Mouse (Mus musculus) heart, embryonic 15.5 days (tissue): ENCODE data around the gene Fcf1. TPM values are rescaled to one million over a fixed set of nuclear protein-coding genes. Genes with fewer than 3 reads are reported as not detected.

Experiments used
- ATAC-seq: fragments of 200-750 bp; cut with Nextera tagmentation; replicated peaks from 2 replicates; pipeline ENCODE4 v1.8.0; 2017; ENCODE audit warnings: low read depth, moderate TSS enrichment; ENCODE audit not compliant: insufficient number of reproducible peaks, insufficient read depth, low FRiP score
- H3K27ac ChIP-seq: fragments of 300-500 bp; sonication (generic); 2 replicates; pipeline ENCODE4 v1.5.1; 2015; ENCODE audit warnings: mild to moderate bottlenecking, inconsistent platforms
- H3K27me3 ChIP-seq: fragments of 300-500 bp; sonication (generic); 2 replicates; pipeline ENCODE4 v1.6.1; 2015; ENCODE audit warnings: inconsistent platforms
- H3K36me3 ChIP-seq: fragments of 300-500 bp; sonication (generic); 2 replicates; pipeline ENCODE4 v1.6.1; 2015; ENCODE audit warnings: mild to moderate bottlenecking, inconsistent platforms
- H3K4me1 ChIP-seq: fragments of 300-500 bp; sonication (generic); replicated peaks from 2 replicates; pipeline ENCODE4 v1.6.1; 2015; ENCODE audit warnings: inconsistent platforms
- H3K4me2 ChIP-seq: fragments of 300-500 bp; sonication (generic); 2 replicates; pipeline ENCODE4 v1.6.1; 2015; ENCODE audit warnings: inconsistent platforms, mild to moderate bottlenecking, moderate library complexity
- H3K4me3 ChIP-seq: fragments of 300-500 bp; sonication (generic); 2 replicates; pipeline ENCODE4 v1.5.1; 2015; ENCODE audit warnings: mild to moderate bottlenecking, inconsistent platforms
- H3K9ac ChIP-seq: fragments of 300-500 bp; sonication (generic); 2 replicates; pipeline ENCODE4 v1.6.1; 2015; ENCODE audit warnings: mild to moderate bottlenecking, inconsistent platforms
- H3K9me3 ChIP-seq: fragments of 300-500 bp; sonication (generic); replicated peaks from 2 replicates; pipeline ENCODE4 v1.6.1; 2016; ENCODE audit warnings: inconsistent platforms
- WGBS: fragments of 180-500 bp; shearing (Covaris S2); methylation state at CpG from one replicate; pipeline ENCODE4 v1.1.7; 2015; ENCODE audit warnings: mixed read lengths; 5-methylcytosine and 5-hydroxymethylcytosine counted together
- polyA plus RNA-seq: library from polyadenylated mRNA; unstranded; fragments of >200 nt; fragmentation: Nextera tagmentation; extraction: Ambion mirVana; gene quantifications from 2 replicates; pipeline ENCODE4 v1.2.1, GENCODE M21; 2015

Fcf1 gene
- 87.0 and 88.0 TPM in 2 replicates for polyA plus RNA-seq

DNA sequence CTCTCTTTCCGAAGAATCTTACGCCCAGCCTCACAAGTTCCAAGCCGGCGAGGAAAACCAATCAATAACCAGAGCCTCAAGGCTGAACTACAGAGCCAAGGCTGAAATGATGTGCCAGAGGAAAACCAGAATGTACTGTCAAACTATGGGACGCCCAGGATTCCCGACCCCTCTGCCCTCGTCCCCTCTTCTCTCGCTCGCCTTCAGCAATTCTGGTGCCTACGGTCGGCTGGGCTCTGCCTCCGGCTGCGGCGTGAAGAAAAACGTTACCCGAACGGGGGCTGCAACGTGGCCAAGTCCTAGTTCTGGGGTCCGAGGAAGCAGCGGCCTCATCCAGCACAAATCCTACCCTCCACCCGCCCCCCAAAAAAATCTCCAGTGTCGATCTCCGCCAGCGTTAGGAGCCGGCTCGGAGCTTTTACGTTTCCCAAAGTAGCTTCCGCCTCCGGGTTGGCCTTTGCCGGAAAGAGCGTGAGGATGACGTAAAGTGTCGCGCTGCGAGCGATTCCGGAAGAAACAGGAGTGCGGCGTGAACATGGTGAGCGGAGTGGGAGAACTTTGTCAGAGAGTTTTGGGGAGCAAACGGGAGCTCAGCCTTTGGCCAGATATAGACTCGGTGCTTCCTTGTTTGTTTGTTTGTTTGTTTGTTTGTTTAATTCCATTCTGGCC, at the start of gene Fcf1, which contains the start of gene Arel1:
Gene Fcf1, plus strand, starts transcription at position 470 of the 669 bp plus-strand sequence.
Gene Arel1, minus strand, starts transcription at position 473 of the 669 bp plus-strand sequence.
- Histone ChIP-seq H3K27me3 (no peaks in the 10 kb centered on the region), H3K27ac (peak within 1 kb of the TSS; percentile 57), H3K4me1 (peaks cover 17% of the 10 kb centered on the region), H3K4me3 (peak within 1 kb of the TSS; percentile 96), H3K9ac (peak within 1 kb of the TSS; percentile 88), H3K9me3 (no peaks in the 10 kb centered on the region), H3K36me3 (peaks cover 27% of the 10 kb centered on the region), H3K4me2 (peak within 1 kb of the TSS; percentile 82)
- WGBS = under 1% methylated on average over 42 of the region's 42 CpGs
- ATAC-seq = 0 out of 2 replicates have a peak, but pooled peaks have one; percentile 60

DNA sequence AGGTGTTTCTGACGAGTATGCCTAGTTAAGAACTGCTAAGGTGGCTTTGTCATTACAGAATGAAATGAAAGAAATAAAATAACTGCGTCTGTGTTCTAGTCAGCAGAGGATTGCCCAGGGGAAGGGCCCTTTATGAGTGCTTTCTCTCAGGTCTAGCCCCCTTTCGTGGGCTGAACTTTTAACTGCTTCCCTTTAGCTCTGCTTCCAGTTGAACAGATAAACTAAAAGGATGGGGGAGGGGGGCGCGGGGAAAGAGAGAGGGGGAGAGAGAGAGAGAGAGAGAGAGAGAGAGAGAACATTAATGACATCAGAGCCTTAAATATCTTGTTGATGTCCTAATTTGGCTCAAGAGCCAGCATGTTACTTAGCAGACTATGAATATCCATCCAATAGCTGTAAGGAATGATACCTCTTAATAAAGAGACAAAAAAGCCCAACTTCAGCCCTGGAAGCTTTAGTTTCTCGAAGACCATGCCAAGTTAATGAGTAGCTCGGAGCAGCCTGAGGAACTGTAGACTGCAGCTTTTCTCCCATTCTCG, 48.7 kb upstream of the Fcf1 start:
- Histone ChIP-seq H3K36me3 (peaks cover 56% of the 10 kb centered on the region), H3K9me3 (no peaks in the 10 kb centered on the region), H3K9ac (no peak overlapping the region), H3K4me2 (peak overlapping the region; percentile 25), H3K4me1 (peaks cover 4% of the 10 kb centered on the region; the same call in 1 of the 2 replicates), H3K27ac (peak overlapping the region; percentile 60), H3K4me3 (peak overlapping the region; percentile 8), H3K27me3 (no peaks in the 10 kb centered on the region)
- ATAC-seq = peak; percentile 60; the same call in 1 of the 2 replicates
- WGBS = 56% methylated on average over 8 of the region's 8 CpGs

DNA sequence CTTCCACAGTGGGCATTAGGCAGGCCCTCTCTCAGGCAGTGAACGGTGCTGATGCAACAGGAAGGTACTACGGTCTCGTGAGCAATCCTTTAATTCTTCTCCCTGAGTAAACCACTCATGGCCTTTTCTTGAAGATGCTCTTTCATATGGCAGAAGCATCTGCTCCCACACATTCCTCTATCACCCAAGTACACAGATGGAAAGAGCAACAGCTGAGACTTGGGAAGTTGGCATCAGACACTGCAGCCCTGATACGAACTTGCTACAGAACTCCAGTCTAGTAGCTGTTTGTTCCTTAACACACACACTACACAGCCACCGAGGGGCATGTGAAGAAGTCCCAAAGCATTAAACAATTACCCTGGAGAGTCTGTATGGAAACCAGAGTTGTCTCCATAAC, 46.4 kb upstream of the Fcf1 start:
- Histone ChIP-seq H3K27ac (no peak overlapping the region), H3K4me2 (no peak overlapping the region), H3K36me3 (peaks cover 58% of the 10 kb centered on the region), H3K9ac (no peak overlapping the region), H3K4me3 (no peak overlapping the region), H3K4me1 (peaks cover 4% of the 10 kb centered on the region; the same call in 1 of the 2 replicates), H3K27me3 (no peaks in the 10 kb centered on the region), H3K9me3 (no peaks in the 10 kb centered on the region)
- WGBS = 88% methylated on average over 5 of the region's 5 CpGs
- no peak for ATAC-seq

DNA sequence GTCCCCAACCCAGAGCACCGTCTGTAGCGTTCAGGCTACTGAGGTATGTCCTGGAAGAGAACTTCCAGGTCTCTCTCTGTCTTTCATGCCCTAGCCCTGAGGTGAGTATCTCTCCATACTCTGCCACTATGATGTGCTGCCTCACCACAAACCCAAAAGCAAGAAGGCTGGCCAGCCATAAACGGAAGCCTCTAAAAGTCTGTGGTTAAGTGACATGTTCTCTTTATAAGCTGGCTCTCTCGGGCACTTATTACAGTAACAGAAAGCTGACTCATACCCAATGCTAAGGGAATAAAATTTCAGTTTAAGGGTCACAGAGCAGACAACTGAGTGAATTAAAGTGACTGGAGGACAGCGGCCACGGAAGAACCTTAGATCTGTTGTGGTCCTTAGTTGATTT, 44.2 kb upstream of the Fcf1 start:
- WGBS = 90% methylated on average over 6 of the region's 6 CpGs

DNA sequence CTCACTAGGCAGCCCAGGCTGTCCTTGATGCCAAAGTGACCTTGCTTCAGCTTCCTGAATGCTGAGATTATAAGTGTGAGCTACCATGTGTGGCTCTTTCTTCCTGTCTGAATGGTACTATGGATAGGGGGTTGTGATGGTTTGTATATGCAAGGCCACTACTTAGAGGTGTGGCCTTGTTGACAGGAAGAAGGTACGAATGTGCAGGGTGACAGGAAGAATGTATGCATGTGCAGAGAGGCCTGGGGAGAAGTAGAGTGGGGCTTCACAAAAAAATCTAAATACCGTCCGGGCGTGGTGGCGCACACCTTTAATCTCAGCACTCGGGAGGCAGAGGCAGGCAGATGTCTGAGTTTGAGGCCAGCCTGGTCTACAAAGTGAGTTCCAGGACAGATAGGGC, 38.5 kb upstream of the Fcf1 start:
- peaks cover 42% of the 10 kb centered on the region for H3K36me3 ChIP-seq
- no peak overlapping the region for H3K4me2 ChIP-seq
- WGBS = 92% methylated on average over 6 of the region's 6 CpGs
- no peaks in the 10 kb centered on the region for H3K9me3 ChIP-seq
- H3K27ac ChIP-seq = no peak overlapping the region
- peaks cover 4% of the 10 kb centered on the region; the same call in 1 of the 2 replicates for H3K4me1 ChIP-seq
- no peak overlapping the region for H3K9ac ChIP-seq
- ATAC-seq = no peak
- H3K4me3 ChIP-seq = no peak overlapping the region
- no peaks in the 10 kb centered on the region for H3K27me3 ChIP-seq

More for the DNA sequence above, 44.2 kb upstream of the Fcf1 start:
- Histone ChIP-seq H3K4me2 (no peak overlapping the region), H3K4me3 (no peak overlapping the region), H3K9ac (no peak overlapping the region; the same call in 1 of the 2 replicates), H3K9me3 (no peaks in the 10 kb centered on the region), H3K27ac (no peak overlapping the region), H3K27me3 (no peaks in the 10 kb centered on the region), H3K4me1 (peaks cover 4% of the 10 kb centered on the region; the same call in 1 of the 2 replicates), H3K36me3 (peaks cover 62% of the 10 kb centered on the region)
- no peak for ATAC-seq

DNA sequence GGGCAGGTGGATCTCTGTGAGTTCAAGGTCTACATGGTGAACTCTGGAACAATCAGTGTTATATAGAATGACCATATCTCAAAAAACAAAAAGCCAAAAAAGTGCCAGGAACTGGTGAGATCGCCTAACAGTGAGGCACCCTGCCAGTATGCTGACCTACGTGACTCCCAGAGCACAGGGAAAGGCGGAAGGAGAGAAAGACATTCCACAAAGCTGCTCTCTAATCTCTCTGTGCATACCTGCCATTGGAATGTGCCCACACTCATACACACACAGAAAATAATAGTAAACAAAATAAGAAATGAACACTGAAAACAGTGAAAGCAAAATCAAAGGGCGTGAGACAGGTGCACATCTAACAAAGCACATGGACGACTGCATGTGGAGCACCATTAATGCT, 35.4 kb upstream of the Fcf1 start:
- WGBS = 59% methylated on average over 5 of the region's 5 CpGs
- no peak overlapping the region for H3K4me3 ChIP-seq
- ATAC-seq = peak; percentile 80; the same call in 1 of the 2 replicates
- H3K9me3 ChIP-seq = no peaks in the 10 kb centered on the region
- peak overlapping the region; percentile 68 for H3K27ac ChIP-seq
- peaks cover 13% of the 10 kb centered on the region for H3K4me1 ChIP-seq
- H3K36me3 ChIP-seq = peaks cover 32% of the 10 kb centered on the region; the same call in 1 of the 2 replicates
- no peaks in the 10 kb centered on the region for H3K27me3 ChIP-seq
- no peak overlapping the region for H3K9ac ChIP-seq
- no peak overlapping the region for H3K4me2 ChIP-seq

DNA sequence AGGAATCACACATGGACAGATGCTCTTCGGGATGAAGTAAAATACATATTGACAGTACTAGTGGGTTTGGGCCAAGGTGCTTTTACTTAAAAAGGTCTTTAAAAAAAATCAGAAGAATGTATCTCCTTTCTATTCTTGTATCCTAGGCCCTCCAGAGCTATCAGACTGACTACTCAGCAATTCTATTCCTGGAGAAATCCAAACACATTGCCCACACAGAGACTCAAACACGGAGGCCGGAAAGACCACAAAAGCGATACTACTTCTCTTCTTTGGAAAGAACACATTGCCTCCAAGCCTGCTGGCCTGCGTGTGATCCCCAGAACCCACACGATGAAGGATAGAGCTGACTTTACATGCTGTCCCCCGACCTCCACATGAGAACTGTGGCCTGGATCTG, 31.6 kb upstream of the Fcf1 start:
- ATAC-seq = no peak
- WGBS = 64% methylated on average over 7 of the region's 7 CpGs

DNA sequence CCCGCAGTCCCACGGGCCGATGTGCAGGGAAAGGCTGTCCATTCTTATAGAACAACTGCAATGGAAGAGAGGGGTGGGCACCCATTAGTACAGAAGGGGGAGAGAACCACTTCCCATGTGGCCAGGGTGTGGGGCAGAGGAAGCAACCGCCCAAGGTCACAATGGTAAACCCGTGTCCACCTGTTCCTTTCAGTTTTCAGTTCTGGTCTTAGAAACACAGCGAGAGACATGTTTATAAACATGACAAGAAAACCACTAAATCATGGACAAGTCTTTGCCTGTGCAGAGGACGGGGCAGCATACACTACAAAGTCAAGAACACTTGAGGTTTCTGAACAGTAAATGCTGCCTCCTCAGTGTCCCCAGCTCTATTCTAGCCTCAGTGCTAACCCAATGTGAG, 30.4 kb upstream of the Fcf1 start:
- Histone ChIP-seq H3K4me1 (peaks cover 44% of the 10 kb centered on the region), H3K4me2 (no peak overlapping the region), H3K27me3 (no peaks in the 10 kb centered on the region), H3K27ac (no peak overlapping the region), H3K9me3 (no peaks in the 10 kb centered on the region), H3K4me3 (no peak overlapping the region), H3K36me3 (peaks cover 17% of the 10 kb centered on the region; the same call in 1 of the 2 replicates), H3K9ac (no peak overlapping the region)
- ATAC-seq = no peak
- 89% methylated on average over 7 of the region's 7 CpGs for WGBS

More for the DNA sequence above, 31.6 kb upstream of the Fcf1 start:
- Histone ChIP-seq H3K4me1 (peaks cover 32% of the 10 kb centered on the region), H3K27me3 (no peaks in the 10 kb centered on the region), H3K4me3 (no peak overlapping the region), H3K9ac (no peak overlapping the region), H3K27ac (peak overlapping the region; percentile 82), H3K9me3 (no peaks in the 10 kb centered on the region), H3K36me3 (peaks cover 18% of the 10 kb centered on the region; the same call in 1 of the 2 replicates), H3K4me2 (no peak overlapping the region)

DNA sequence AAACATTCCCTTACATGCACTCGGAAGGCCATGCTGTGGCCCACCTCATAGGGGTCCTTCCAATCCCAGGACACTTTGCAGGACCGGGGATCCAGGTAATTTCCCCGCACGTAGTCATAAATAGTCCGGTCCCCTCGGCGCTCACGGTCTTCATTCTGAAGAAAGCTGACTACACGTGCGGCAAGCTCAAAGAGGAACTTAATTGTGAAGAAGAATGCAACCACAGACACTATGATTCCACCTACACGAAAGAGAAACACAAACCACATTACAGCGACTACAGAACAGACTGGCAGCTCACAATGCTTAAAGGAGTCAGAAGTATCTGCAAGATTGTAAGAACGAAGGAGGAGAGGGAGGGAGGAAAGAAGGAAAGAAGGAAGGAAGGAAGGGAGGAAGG, 29.0 kb upstream of the Fcf1 start:
- ATAC-seq = no peak
- Histone ChIP-seq H3K4me2 (no peak overlapping the region), H3K9me3 (no peaks in the 10 kb centered on the region), H3K27ac (no peak overlapping the region), H3K9ac (no peak overlapping the region), H3K27me3 (no peaks in the 10 kb centered on the region), H3K36me3 (peaks cover 22% of the 10 kb centered on the region; the same call in 1 of the 2 replicates), H3K4me3 (no peak overlapping the region), H3K4me1 (peaks cover 44% of the 10 kb centered on the region)
- WGBS = 92% methylated on average over 13 of the region's 13 CpGs

DNA sequence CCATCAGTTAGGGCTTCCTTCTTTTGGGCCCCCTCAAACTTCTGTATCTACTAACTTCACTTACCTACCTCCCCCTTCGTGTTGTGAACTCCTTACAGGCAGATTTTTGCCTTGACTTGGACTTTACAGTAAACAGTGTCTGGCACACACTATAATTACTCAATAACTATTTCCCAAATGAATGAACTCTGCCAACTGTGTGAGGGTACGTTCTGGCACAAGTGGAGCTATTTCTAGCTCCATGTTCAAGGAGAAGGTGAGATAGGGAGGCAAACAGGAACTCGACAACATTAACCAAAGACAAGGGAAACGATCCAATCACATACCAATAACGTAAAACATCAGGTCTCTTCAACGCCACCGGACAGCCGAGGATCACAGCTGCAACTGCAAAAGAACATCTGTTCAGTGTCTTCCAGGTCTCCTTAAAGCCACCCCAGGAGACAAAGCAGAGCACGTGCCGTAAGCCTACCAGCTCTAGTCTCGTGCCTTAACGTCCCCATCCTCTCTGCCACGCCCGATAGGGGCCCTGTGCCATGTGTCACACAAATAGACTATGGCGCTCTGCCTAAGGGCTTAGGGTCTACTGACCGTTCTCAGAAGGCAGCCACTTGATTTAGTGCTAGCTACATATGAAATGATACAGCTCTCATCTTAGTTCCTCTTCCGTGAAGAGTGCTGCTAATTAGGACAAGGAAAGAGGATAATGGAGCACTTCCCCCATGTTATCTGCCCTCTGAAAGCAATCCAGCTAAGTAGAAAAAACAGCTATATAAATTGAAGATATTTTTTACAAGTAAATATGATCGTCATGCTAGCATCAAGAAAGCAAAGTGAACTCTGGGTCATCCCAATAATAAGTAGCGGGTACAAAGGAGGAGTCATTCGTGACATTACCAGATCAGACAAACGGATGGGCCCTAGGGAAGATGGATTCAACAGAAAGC, 27.4 kb upstream of the Fcf1 start:
- Histone ChIP-seq H3K27me3 (no peaks in the 10 kb centered on the region), H3K36me3 (peaks cover 29% of the 10 kb centered on the region; the same call in 1 of the 2 replicates), H3K4me1 (peaks cover 47% of the 10 kb centered on the region), H3K27ac (peak overlapping the region; percentile 83), H3K4me2 (no peak overlapping the region), H3K4me3 (no peak overlapping the region), H3K9ac (no peak overlapping the region), H3K9me3 (no peaks in the 10 kb centered on the region)
- 0 out of 2 replicates have a peak, but pooled peaks have one; percentile 37 for ATAC-seq
- 59% methylated on average over 21 of the region's 21 CpGs for WGBS
